Mouse (Mus musculus): Measurements from ENCODE around the gene Cntfr.

GRCm38 (mm10) chr4:41745021-41745420 is 48.1 kb upstream of the Cntfr start:
- no peak for TF ChIP-seq GATA1 (IDR thresholded peaks at IDR 0.05; ENCODE audit: low read length)
- TF ChIP-seq TAL1 (IDR thresholded peaks at IDR 0.05; ENCODE audit: low read length) = no peak
